Mouse (Mus musculus) yolk sac, embryonic 10.5 days (tissue): Measurements from ENCODE around the gene Hs3st6.
A peak's percentile ranks its signal among the peaks of the same experiment; 100 is the strongest.

Source experiments
- DNase-seq: peaks from one replicate; pipeline ENCODE4 v3.0.0-alpha.2; 2017; ENCODE audit warnings: low spot score

Gene Hs3st6

DNA sequence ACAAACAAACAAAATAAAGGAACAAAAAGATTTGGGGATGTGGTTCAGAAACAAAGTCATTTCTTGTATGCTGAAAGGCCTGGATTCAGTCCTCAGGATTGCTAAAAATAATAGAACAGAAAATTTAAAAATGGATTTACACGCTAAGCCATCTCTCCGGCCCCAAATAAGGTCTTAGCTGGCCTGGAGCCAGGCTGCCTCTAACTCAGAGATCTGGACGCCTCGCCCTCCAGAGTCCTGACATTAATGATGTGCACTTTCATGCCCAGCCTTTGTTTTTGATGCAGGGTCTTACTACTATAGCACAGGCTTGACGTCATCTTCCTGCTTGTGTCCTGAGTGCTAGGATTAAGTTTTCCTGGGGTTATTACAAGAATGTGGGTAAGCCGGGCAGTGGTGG is 23.7 kb upstream of the Hs3st6 start:
- DNase-seq, result no peak

DNA sequence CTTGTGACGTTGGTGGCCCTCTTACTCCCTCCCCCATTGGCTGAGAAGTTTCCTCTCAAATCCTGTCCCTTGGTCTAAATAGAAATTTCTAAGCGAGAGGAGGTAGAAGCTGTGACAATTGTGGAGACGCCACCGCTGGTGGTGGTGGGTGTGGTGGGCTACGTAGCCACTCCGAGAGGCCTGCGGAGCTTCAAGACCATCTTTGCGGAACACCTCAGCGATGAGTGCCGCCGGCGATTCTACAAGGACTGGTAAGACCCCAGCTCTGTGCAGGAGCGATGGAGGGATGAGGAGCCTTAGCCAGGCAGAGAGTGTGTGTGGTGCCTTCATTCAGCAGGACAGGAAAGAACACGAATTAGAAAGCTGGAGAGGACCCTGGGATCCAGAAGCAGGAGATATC is 22.0 kb upstream of the Hs3st6 start:
- DNase-seq, result no peak

DNA sequence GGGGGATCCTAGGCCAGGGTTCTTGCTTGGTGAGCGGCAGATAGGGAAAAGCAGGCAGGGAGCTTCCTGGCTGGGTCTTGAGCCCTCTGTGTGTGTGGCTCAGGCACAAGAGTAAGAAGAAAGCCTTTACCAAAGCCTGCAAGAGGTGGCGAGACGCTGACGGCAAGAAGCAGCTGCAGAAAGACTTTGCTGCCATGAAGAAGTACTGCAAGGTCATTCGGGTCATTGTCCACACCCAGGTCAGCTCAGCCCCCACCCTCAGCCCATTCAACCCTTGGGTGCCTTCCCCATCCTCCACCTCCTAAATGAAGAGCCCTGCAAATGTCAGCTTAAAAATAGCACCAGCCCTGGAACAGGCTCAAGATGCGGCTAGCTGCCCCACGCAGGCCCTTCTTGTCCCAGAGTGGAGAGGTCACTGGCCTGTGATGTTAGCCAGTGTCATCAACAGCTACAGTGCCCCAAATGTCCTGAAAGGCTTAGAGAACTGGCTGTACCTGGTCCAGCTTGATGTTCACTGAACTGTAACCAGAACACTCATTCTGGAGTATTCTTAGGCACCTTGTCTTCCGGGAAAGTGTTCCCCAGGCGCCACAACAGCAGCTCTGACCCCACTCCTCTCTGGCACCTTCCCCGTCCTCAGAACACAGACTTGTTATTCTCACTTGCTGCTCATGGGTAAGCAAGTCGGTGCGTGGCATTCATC is 20.4 kb upstream of the Hs3st6 start:
- no peak for DNase-seq

- DNase-seq, result no peak
These were observed 19.2 kb upstream of the Hs3st6 start for GRCm38 (mm10) chr17:24733434-24734050.

DNA sequence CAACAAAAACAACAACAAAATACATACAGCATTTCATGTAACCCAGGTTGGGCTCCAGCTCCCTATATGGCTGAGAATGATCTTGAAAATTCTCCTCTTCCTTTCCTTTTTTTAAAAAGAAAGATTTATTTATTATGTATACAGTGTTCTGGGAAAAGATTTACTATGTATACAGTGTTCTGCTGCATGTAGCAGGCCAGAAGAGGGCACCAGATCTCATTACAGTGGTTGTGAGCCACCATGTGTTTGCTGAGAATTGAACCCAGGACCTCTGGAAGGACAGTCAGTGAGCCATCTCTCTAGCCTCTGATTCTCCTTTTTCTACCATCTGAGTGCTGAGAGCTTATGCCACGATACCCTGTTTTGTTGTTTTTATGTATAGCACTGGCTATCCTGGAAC is 18.3 kb upstream of the Hs3st6 start:
- DNase-seq, result no peak

DNA sequence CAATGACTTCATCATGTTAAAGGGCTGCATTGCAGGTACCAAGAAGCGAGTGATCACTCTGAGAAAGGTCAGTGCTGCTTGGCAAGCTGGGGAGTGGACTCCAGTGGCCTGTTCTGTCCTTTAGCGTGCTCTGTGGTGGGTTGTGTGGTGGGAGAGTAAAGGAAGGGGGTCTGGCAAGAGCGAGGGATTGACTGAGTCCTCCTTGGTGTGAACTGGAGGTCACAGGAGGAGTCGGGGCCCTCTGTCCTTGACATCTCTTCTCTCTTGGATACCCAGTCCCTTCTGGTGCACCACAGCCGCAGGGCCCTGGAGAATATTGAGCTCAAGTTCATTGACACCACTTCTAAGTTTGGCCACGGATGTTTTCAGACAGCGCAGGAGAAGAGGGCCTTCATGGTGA is 17.3 kb upstream of the Hs3st6 start:
- no peak for DNase-seq

DNA sequence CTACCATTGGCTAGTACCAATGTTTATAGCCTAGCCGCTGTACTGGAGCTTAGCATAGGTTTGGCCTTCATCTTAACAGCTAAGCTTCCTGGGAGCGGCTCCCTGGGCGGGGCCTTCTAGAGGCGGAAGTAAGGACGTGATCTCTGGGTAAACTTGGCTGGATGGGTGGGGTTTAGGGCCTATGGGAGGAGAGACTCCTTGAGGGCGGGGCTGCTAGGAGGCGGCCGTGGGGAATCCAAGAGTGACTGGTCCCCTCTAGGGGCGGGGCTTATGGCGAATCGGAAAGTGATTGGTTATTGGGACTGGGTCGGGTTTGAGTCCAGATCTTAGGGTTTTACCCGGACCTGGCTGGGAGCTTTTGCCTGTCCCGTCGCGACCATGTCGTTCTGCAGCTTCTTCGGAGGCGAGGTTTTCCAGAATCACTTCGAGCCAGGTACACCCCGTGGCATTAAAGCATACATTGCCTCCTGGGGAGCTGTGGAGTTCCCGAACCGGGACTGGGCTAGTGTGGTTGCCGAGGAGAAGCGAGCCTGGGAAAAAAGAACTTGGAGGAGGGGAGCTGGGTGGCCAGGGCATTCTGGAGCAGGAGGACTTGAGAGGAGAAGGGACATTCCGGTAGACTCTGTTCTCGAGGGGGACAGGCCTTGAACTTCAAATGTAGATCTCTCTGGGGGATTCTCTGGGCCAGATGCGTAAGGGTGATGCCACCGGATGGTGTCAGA is 16.3 kb upstream of the Hs3st6 start, which contains the start of gene Msrb1:
Gene Msrb1 (plus strand): TSS at position 313 of the 722 bp plus-strand sequence.
- peak; percentile 99 for DNase-seq

DNA sequence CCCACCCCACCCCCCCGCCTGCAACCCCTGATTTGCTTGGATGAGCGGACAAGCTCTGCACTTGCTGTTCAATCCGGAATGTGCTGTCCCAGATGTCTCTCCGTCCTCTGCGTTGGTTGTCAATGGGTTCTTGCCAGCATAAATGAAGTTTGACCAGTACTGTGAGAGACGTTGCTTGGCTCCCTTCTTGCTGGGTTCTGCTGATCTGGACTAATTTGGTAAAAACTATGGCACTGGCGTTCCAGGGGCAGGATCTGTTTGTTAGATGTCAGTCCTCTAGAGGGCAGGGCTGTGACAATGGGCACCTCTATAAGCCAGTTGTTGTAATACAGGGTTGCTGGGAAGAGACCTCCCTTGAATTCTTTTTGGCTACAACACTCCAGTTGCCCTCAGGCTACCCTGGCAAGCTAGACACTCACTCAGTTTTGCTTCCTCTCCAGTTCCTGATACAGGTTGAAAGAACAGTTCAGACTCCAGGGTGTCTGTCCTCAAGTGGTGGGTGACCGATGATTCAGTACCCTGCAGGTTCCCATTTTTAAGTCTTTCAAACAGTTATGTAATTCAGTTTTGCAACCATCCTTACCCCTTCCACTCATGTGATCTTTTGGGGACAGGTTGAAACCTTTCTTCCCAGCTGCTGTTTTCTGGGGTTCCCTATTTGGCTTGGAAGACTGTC is 15.5 kb upstream of the Hs3st6 start:
- DNase-seq, result no peak

GRCm38 (mm10) chr17:24738238-24738637 is 14.6 kb upstream of the Hs3st6 start:
- DNase-seq, result no peak

GRCm38 (mm10) chr17:24739926-24740325 is 12.9 kb upstream of the Hs3st6 start:
- DNase-seq, result no peak

GRCm38 (mm10) chr17:24742307-24742706 is 10.5 kb upstream of the Hs3st6 start:
- DNase-seq, result no peak

DNA sequence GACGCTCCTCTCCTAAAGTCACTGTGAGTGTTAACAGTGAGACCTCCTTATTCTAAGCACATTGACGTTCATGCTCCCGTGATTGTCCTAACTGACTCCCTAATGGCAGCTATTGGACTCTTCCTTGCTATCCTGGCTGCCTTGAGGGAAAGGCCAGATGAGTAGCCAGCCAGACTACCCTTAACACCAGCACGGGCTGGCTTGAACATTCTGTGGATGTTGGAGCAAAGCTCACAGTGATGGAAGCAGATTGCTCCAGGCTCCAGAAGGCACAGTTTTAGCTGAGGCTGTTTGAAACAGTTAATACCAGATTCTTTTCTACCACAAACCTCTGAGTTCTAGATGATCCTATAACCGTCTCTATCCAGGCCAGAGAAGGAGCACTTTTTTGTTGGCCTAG is 8.9 kb upstream of the Hs3st6 start:
- no peak for DNase-seq

- no peak for DNase-seq
These were observed 8.4 kb upstream of the Hs3st6 start for GRCm38 (mm10) chr17:24744381-24744780.

GRCm38 (mm10) chr17:24745526-24746497 is 7.0 kb upstream of the Hs3st6 start:
- DNase-seq, result peak; percentile 66

GRCm38 (mm10) chr17:24746986-24747385 is 5.8 kb upstream of the Hs3st6 start:
- no peak for DNase-seq

DNA sequence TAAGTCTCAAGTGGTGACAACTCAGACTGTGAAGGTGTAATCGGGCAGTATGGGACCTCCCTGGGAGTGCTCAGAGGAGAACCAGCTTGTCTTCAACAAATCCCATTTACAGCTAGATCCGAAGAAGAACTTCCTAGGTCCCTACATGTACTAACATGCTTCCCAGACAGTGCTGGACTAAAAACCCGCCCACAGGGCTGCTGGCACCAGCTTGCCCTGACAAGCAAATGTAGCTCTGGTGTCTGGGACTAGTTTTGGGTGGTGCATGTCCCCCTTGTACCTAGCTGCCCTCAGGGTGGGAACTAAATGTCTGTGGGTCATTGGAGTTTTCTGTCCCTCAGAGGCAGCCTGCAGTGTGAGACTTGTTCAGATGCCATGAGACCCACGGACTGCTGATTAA is 1.3 kb upstream of the Hs3st6 start:
- no peak for DNase-seq

DNA sequence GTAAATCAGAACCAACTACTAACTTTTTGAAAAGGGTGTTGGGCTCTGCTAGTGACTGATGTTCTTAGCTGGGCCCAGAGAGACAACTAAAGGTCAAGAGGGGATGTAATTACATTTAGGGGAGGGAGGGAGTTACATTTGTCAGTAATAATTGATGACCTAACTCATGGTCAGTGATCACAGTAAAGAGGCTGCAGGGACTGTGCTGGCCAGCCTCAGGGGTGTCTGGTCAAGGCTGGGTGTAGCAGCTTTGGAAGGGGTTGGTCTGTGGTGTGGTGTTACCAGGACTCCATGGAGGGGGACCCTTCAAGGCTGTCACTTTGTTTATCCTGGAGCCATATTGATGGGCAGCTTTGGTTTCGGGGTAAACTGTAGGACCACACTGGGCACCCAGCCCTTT is 4.6 kb downstream of the Hs3st6 start:
- DNase-seq, result no peak

- no peak for DNase-seq
These were observed 8.3 kb downstream of the Hs3st6 start for GRCm38 (mm10) chr17:24761121-24761520.

DNA sequence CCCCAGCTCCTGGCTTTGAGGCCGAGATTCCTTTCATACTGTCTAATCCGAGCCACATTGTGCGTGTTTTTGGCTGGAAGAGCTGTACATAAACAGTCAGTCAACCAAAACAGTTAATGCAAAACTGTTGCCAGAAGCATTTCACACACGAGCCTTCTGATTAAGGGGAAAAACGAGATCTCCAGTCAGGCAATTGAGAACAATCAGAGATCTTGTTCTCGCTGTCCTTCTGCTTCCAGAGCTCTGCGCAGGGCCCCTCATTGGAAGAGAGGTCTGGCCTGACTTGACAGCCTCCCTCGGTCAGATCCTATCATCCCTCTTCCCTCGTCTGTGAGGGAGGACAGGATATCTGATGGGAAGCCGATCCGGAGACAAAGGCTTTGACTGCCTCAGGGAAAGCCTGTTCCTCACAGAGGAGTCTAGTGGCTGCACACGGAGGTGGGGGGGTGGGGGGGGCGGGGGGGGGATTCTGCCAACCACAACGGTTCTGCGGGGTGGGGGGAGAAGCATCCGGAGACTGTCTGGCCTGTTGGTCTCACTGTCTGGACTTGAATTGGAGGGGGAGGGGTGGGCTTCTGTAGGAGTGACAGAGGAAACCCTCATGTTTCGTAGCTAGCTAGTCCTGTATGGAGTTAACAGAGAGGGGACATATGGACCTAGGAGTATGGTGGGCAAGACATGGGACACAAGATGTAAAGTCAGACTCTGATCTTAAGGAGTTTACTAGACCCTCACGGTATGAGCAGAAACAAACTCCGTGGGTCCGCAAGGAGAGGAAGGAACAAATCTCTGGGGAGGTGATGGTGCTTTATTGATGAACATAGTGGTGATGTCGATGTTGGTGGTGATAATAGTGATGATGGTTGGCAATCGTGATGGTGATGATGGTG is 12.5 kb downstream of the Hs3st6 start:
- DNase-seq, result no peak

DNA sequence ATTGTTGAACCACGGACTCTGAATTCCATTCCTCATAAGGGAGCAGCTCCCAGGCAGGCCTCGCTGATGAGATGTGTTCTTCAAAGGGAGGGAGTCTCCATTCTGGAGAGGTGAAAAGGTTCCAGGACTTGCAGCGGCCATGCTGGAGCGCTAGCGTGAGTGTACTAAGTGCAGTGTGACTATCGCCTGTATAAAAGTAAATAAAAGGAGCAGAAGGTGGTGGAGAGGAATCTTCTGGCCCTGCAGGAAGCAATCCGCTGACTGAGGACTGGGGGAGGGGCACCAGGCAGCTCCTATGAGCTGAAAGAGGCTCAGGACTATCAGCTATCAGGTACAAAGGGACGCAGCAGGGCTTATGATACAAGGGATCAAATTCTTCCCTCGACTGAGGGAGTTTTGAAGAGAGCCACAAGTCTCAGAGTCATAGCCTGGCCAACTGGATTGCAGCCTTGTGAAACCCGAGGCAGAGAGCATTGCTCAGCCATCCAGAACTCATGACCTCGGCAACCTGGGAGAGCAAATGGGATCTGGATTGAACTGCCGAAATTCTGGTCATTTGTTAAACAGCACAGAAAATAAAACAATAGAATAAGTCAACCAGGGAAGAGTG is 13.6 kb downstream of the Hs3st6 start:
- DNase-seq, result peak; percentile 26
